Mouse (Mus musculus) 416B (cell line): ENCODE results near the gene Patz1.

ENCODE experiments used
- DNase-seq: peaks from one replicate; pipeline ENCODE4 v3.0.0; 2011; ENCODE audit warnings: low read depth

Patz1 gene

GRCm38 (mm10) chr11:3292062-3292421 lies 3.4 kb downstream of the Patz1 start:
- peak; percentile 75 for DNase-seq

- DNase-seq, result no peak
Measured at GRCm38 (mm10) chr11:3292711-3293249, 4.1 kb downstream of the Patz1 start.

- DNase-seq, result no peak
Measured at GRCm38 (mm10) chr11:3293361-3293760, 4.7 kb downstream of the Patz1 start.

GRCm38 (mm10) chr11:3294641-3295040 lies 6.0 kb downstream of the Patz1 start:
- no peak for DNase-seq

GRCm38 (mm10) chr11:3296056-3296455 lies 7.4 kb downstream of the Patz1 start:
- DNase-seq, result no peak

GRCm38 (mm10) chr11:3297871-3298812 lies 9.5 kb downstream of the Patz1 start:
- DNase-seq, result peak; percentile 25

GRCm38 (mm10) chr11:3298813-3299185 lies 10.1 kb downstream of the Patz1 start:
- DNase-seq, result no peak

- no peak for DNase-seq
Measured at GRCm38 (mm10) chr11:3301075-3301474, 12.4 kb downstream of the Patz1 start.

- DNase-seq, result no peak
Measured at GRCm38 (mm10) chr11:3302385-3302784, 13.7 kb downstream of the Patz1 start.

GRCm38 (mm10) chr11:3302792-3303191 lies 14.1 kb downstream of the Patz1 start:
- no peak for DNase-seq

- no peak for DNase-seq
Measured at GRCm38 (mm10) chr11:3305821-3306220, 17.1 kb downstream of the Patz1 start.

GRCm38 (mm10) chr11:3307875-3308274 lies 19.2 kb downstream of the Patz1 start:
- peak; percentile 35 for DNase-seq

- DNase-seq, result no peak
Measured at GRCm38 (mm10) chr11:3309884-3310283, 21.2 kb downstream of the Patz1 start.

- DNase-seq, result peak; percentile 90
Measured at GRCm38 (mm10) chr11:3310789-3311585, 22.3 kb downstream of the Patz1 start.

GRCm38 (mm10) chr11:3311586-3312347 lies 23.1 kb downstream of the Patz1 start:
- DNase-seq, result peak; percentile 63

GRCm38 (mm10) chr11:3313294-3313693 lies 24.6 kb downstream of the Patz1 start:
- DNase-seq, result peak; percentile 65

GRCm38 (mm10) chr11:3314148-3314547 lies 25.5 kb downstream of the Patz1 start:
- DNase-seq, result peak; percentile 69

- DNase-seq, result peak; percentile 54
Measured at GRCm38 (mm10) chr11:3318286-3318685, 29.6 kb downstream of the Patz1 start.

- DNase-seq, result peak; percentile 70
Measured at GRCm38 (mm10) chr11:3328271-3328670, 39.6 kb downstream of the Patz1 start.

- peak; percentile 39 for DNase-seq
Measured at GRCm38 (mm10) chr11:3328806-3329775, 40.4 kb downstream of the Patz1 start.
